Mouse (Mus musculus) limb, embryonic 14.5 days (tissue): Measurements from ENCODE around the gene Ccdc126. TPM values are rescaled to one million over a fixed set of nuclear protein-coding genes. Genes with fewer than 3 reads are reported as not detected.

ENCODE experiments used
- ATAC-seq: fragments of 200-750 bp; cut with Nextera tagmentation; 2 replicates; pipeline ENCODE4 v1.8.0; 2017; ENCODE audit warnings: low read depth, moderate number of reproducible peaks, moderate TSS enrichment; ENCODE audit not compliant: low FRiP score
- DNase-seq: peaks from one replicate; pipeline ENCODE4 v3.0.0-alpha.2; 2015; ENCODE audit warnings: low spot score
- H3K27ac ChIP-seq: fragments of 300-500 bp; sonication (generic); replicated peaks from 2 replicates; pipeline ENCODE4 v1.5.1; 2014; ENCODE audit warnings: low read depth, mild to moderate bottlenecking, low read length, moderate library complexity, mixed read lengths
- H3K27me3 ChIP-seq: fragments of 300-500 bp; sonication (generic); 2 replicates; pipeline ENCODE4 v1.6.1; 2014; ENCODE audit warnings: low read length, mixed read lengths; ENCODE audit not compliant: control insufficient read depth, insufficient read depth
- H3K36me3 ChIP-seq: fragments of 300-500 bp; sonication (generic); 2 replicates; pipeline ENCODE4 v1.6.1; 2014; ENCODE audit warnings: mild to moderate bottlenecking, low read length, moderate library complexity, mixed read lengths; ENCODE audit not compliant: control insufficient read depth, insufficient read depth
- H3K4me1 ChIP-seq: fragments of 300-500 bp; sonication (generic); 2 replicates; pipeline ENCODE4 v1.6.1; 2014; ENCODE audit warnings: antibody characterized with exemption, low read length, mixed read lengths; ENCODE audit not compliant: control insufficient read depth, insufficient read depth
- H3K4me2 ChIP-seq: fragments of 300-500 bp; sonication (generic); replicated peaks from 2 replicates; pipeline ENCODE4 v1.6.1; 2014; ENCODE audit warnings: low read depth, mild to moderate bottlenecking, low read length, moderate library complexity; ENCODE audit not compliant: severe bottlenecking
- H3K4me3 ChIP-seq: fragments of 300-500 bp; sonication (generic); replicated peaks from 2 replicates; pipeline ENCODE4 v1.5.1; 2014; ENCODE audit warnings: low read length
- H3K9ac ChIP-seq: fragments of 300-500 bp; sonication (generic); 2 replicates; pipeline ENCODE4 v1.6.1; 2014; ENCODE audit warnings: mild to moderate bottlenecking, low read depth, low read length, moderate library complexity; ENCODE audit not compliant: severe bottlenecking
- H3K9me3 ChIP-seq: fragments of 300-500 bp; sonication (generic); 2 replicates; pipeline ENCODE4 v1.6.1; 2016; ENCODE audit warnings: low read length; ENCODE audit not compliant: control insufficient read depth
- POLR2A ChIP-seq: fragments of 200-500 bp; IDR thresholded peaks from 2 replicates; pipeline ENCODE4 v1.8.0; 2012; ENCODE audit warnings: inconsistent platforms, mild to moderate bottlenecking, moderate library complexity, borderline replicate concordance; ENCODE audit not compliant: insufficient read depth, insufficient read length; ENCODE audit errors: extremely low read depth
- WGBS: fragments of 180-500 bp; shearing (Covaris S2); extraction: QIAGEN DNeasy Blood & Tissue Kit; methylation state at CpG from one replicate; pipeline ENCODE4 v1.1.7; 2014; 5-methylcytosine and 5-hydroxymethylcytosine counted together
- polyA plus RNA-seq, 2 experiments: library from polyadenylated mRNA; depleted of rRNA in 1 of 2; stranded (reverse) in 1 of 2; unstranded in 1 of 2; fragments of >200 nt; fragmentation: Nextera tagmentation in 1 of 2; extraction: Ambion mirVana in 1 of 2; gene quantifications; 2 replicates each; pipeline versions ENCODE4 v1.2.1 to v1.2.3; 2012 to 2014

The Ccdc126 gene
- 5.6 and 7.2 TPM in 2 replicates for polyA plus RNA-seq (2012; rRNA removed)
- polyA plus RNA-seq (2014; fragmentation: Nextera tagmentation; extraction: Ambion mirVana): 11.2 and 12.2 TPM in 2 replicates

DNA sequence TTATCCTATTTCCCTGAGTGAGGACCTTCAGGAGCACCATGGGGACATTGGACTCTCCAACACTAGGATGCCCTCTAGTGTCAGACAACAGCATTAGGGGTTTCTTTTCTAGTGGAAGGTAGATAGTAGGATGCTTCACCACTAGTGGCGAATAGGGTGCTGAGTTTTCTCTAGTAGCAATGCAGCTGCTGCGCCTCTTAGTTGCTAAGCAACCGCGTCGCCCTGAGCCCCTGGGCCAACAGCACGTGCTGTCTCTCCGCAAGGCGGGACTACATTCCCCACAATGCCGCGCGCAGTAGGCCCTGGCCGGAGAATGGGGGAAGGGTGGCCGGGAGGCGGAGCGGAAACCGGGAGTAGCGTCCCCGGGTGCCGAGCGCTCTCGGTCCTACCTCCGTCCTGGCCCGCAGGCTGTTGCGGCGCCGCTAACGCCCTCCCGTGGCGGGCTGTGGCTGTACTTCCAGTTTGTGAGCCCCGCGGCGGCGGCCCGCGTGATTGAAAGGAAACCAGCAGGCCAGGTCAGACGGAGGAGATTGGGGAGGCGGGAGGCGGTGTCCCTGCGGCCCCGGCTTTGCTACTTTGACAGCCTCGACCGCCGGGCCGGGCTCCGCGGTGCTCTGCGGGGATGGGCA lies at the start of gene Ccdc126:
Gene Ccdc126 (plus strand): TSS at position 309 of the 629 bp plus-strand sequence.
- H3K4me1 ChIP-seq: peaks cover 9% of the 10 kb centered on the region
- H3K9ac ChIP-seq: peak within 1 kb of the TSS; percentile 82
- H3K27me3 ChIP-seq: no peaks in the 10 kb centered on the region
- no peak for TF ChIP-seq POLR2A
- ATAC-seq: peak; percentile 99
- peak within 1 kb of the TSS; percentile 65 for H3K27ac ChIP-seq
- DNase-seq: peak; percentile 99
- peak within 1 kb of the TSS; percentile 76 for H3K4me2 ChIP-seq
- 0% methylated on average over 35 of the region's 47 CpGs for WGBS
- H3K4me3 ChIP-seq: peak within 1 kb of the TSS; percentile 75
- H3K36me3 ChIP-seq: no peaks in the 10 kb centered on the region
- no peaks in the 10 kb centered on the region for H3K9me3 ChIP-seq

DNA sequence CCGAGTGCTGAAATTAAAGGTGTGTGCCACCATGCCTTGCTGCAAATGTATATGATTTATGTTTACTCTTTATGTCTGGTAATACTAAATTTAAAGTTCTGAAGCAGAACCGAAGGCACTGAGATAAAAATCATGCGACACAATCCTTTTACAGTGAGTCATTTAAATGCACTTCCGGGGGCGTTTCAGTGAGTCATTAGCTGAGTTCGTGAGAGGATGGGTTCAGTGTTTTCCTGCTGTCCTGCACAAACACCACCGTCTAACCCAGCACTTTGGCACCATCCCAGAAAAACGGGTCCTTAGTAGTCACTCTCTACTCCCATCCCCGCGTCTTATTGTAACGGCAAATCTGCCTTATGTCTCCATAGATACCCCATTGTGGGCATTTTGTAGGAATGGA lies 49.2 kb upstream of the Ccdc126 start:
- DNase-seq: no peak
- ATAC-seq: no peak
- Histone ChIP-seq H3K36me3 (no peaks in the 10 kb centered on the region), H3K9me3 (no peaks in the 10 kb centered on the region), H3K4me1 (no peaks in the 10 kb centered on the region), H3K4me3 (no peak overlapping the region), H3K27me3 (no peaks in the 10 kb centered on the region), H3K9ac (no peak overlapping the region), H3K27ac (no peak overlapping the region), H3K4me2 (no peak overlapping the region)
- WGBS: 75% methylated on average over 11 of the region's 11 CpGs
- TF ChIP-seq POLR2A: no peak

- no peaks in the 10 kb centered on the region for H3K9me3 ChIP-seq
- no peak overlapping the region for H3K27ac ChIP-seq
- H3K9ac ChIP-seq: no peak overlapping the region
- H3K27me3 ChIP-seq: no peaks in the 10 kb centered on the region
- 63% methylated on average over 6 of the region's 6 CpGs for WGBS
- no peak overlapping the region for H3K4me2 ChIP-seq
- TF ChIP-seq POLR2A: no peak
- no peaks in the 10 kb centered on the region for H3K4me1 ChIP-seq
- no peak for ATAC-seq
- no peaks in the 10 kb centered on the region for H3K36me3 ChIP-seq
- DNase-seq: no peak
- no peak overlapping the region for H3K4me3 ChIP-seq
These were observed 47.3 kb upstream of the Ccdc126 start for GRCm38 (mm10) chr6:49271815-49272214.

DNA sequence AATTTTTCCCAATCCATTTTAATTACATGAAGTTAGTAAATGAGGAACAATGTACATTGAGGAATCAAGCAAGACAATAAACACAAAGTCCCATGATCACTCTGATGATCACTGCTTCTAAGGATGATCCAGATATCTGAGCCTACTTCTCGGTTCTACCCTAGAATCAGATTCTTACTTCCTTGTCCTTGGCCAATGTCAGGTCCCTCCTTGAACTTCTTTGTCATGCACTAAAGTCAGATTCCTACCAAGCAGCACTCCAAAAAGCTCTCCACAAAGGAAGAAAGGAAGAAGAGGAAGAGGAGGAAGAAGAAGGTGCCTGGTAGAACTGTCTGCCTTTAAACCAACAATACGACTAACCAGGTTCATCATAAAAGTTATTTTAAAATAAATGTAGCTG lies 46.2 kb upstream of the Ccdc126 start:
- Histone ChIP-seq H3K4me3 (no peak overlapping the region), H3K4me1 (no peaks in the 10 kb centered on the region), H3K9ac (no peak overlapping the region), H3K9me3 (no peaks in the 10 kb centered on the region), H3K27ac (no peak overlapping the region), H3K4me2 (no peak overlapping the region), H3K27me3 (no peaks in the 10 kb centered on the region), H3K36me3 (no peaks in the 10 kb centered on the region)
- WGBS: 78% methylated on average over 2 of the region's 2 CpGs
- TF ChIP-seq POLR2A: no peak
- ATAC-seq (no peak), DNase-seq (no peak)

DNA sequence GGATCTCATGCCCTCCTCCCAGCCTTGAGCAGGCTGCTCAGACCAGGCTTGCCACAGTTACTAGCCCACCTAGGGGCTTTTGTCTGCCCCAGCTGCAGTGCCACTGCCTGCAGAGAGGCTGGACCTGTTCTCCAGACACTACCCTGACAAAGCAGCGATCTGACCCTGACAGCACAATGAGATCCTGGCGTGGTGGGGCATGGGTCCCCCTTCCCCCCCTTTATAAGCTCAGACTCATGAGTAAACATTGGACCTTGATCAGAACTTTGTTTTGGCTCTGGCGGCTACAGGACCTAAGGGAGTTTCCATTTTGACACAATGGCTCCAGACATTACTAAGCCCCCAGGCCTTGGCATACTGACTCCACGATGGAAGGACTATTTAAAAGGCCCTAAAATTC lies 45.1 kb upstream of the Ccdc126 start:
- Histone ChIP-seq H3K9ac (no peak overlapping the region), H3K4me1 (no peaks in the 10 kb centered on the region), H3K36me3 (no peaks in the 10 kb centered on the region), H3K4me3 (no peak overlapping the region), H3K27ac (no peak overlapping the region), H3K9me3 (no peaks in the 10 kb centered on the region), H3K27me3 (no peaks in the 10 kb centered on the region), H3K4me2 (no peak overlapping the region)
- no peak for TF ChIP-seq POLR2A
- no peak for ATAC-seq
- 26% methylated on average over 4 of the region's 4 CpGs for WGBS
- no peak for DNase-seq

DNA sequence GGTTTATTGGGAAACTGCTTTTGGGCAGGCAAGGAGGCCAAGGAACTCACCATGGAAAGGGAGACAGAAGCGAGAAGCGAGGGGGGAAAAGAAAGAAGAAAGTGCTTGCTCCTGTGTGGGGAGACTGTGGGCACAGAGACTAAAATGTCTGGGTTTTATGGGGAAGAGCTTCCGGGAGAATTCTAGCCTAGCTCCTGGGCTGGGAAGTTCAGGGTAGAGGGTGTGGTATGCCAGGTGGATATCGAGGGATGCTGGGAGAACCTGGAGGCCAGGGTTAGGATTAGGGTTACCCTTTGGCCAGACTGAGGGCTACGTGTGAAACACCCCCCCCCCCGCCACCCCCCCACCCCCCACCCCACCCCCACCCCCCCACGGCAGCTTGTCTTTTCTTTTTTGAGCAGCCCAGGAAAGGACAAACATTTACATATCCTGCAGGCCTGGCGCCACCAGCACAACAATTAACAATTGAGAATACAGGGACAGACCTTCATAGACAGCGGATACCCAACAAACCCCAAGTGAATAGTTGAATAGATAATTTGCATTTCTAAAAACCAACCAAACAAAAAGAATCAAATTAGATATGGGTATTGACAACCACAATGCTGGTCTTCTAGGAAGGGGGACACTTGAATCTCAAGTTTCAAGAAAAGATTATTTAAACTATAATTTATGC lies 44.5 kb upstream of the Ccdc126 start:
- no peaks in the 10 kb centered on the region for H3K4me1 ChIP-seq
- no peaks in the 10 kb centered on the region for H3K9me3 ChIP-seq
- no peaks in the 10 kb centered on the region for H3K36me3 ChIP-seq
- H3K4me3 ChIP-seq: no peak overlapping the region
- H3K27ac ChIP-seq: no peak overlapping the region
- WGBS: 70% methylated on average over 9 of the region's 9 CpGs
- H3K4me2 ChIP-seq: no peak overlapping the region
- TF ChIP-seq POLR2A: no peak
- no peak for DNase-seq
- H3K9ac ChIP-seq: no peak overlapping the region
- no peak for ATAC-seq
- no peaks in the 10 kb centered on the region for H3K27me3 ChIP-seq
